Mouse (Mus musculus): ENCODE results near the gene Rrp1. TPM values are rescaled to one million over a fixed set of nuclear protein-coding genes. Genes with fewer than 3 reads are reported as not detected.

The Rrp1 gene
- polyA plus RNA-seq, 1 experiment: 62.0 TPM

GRCm38 (mm10) chr10:78452641-78453040 is 39.8 kb upstream of the Rrp1 start:
- no peaks in the 10 kb centered on the region for H3K27me3 ChIP-seq (ENCODE audit: control insufficient read depth, insufficient read depth, low read length)
- H3K36me3 ChIP-seq (ENCODE audit: control insufficient read depth, insufficient read depth, low read length): peaks cover 2% of the 10 kb centered on the region
- no peak overlapping the region for H3K27ac ChIP-seq (ENCODE audit: insufficient read depth, low read length)
- H3K4me1 ChIP-seq (ENCODE audit: control insufficient read depth, insufficient read depth, insufficient read length): no peaks in the 10 kb centered on the region; the same call in 1 of the 2 replicates
- no peak overlapping the region for H3K4me3 ChIP-seq (ENCODE audit: extremely low read depth, insufficient read depth, insufficient read length)
- 87% methylated on average over 4 of the region's 4 CpGs for WGBS
- no peak for DNase-seq (ENCODE audit: low read depth in 1 of 2, low spot score in 2 of 2)
- TF ChIP-seq POLR2A (IDR thresholded peaks at IDR 0.05; ENCODE audit: low read depth, low read length) (no peak), CTCF (IDR thresholded peaks at IDR 0.05; ENCODE audit: extremely low read depth, insufficient read depth, insufficient read length, insufficient replicate concordance) (no peak)

DNA sequence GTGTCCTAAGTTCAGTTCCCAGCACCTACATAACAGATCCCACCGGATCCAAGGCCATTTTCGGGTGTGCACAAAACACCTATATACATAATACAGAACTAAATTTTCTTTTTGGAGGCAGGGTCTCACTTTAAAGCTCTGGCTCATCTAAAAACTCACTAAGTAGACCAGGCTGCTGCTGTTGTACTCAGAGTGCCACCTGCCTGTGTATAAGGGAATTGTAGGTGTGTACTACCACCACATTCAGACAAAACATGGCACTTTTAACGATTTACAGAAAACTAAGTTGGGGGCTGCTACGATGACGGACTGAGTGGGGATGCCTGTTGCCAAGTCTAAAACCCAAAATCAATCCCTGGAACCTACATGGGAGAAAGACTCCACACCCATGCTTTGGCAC is 37.9 kb upstream of the Rrp1 start:
- Histone ChIP-seq H3K4me1 (ENCODE audit: control insufficient read depth, insufficient read depth, insufficient read length) (no peaks in the 10 kb centered on the region), H3K36me3 (ENCODE audit: control insufficient read depth, insufficient read depth, low read length) (peaks cover 8% of the 10 kb centered on the region), H3K4me3 (ENCODE audit: extremely low read depth, insufficient read depth, insufficient read length) (no peak overlapping the region), H3K27ac (ENCODE audit: insufficient read depth, low read length) (no peak overlapping the region), H3K27me3 (ENCODE audit: control insufficient read depth, insufficient read depth, low read length) (no peaks in the 10 kb centered on the region)
- 91% methylated on average over 5 of the region's 5 CpGs for WGBS
- TF ChIP-seq CTCF (IDR thresholded peaks at IDR 0.05; ENCODE audit: extremely low read depth, insufficient read depth, insufficient read length, insufficient replicate concordance) (no peak), POLR2A (IDR thresholded peaks at IDR 0.05; ENCODE audit: low read depth, low read length) (no peak)
- DNase-seq (ENCODE audit: low read depth in 1 of 2, low spot score in 2 of 2): no peak

- Histone ChIP-seq H3K27me3 (ENCODE audit: control insufficient read depth, insufficient read depth, low read length) (no peaks in the 10 kb centered on the region), H3K27ac (ENCODE audit: insufficient read depth, low read length) (no peak overlapping the region), H3K4me3 (ENCODE audit: extremely low read depth, insufficient read depth, insufficient read length) (no peak overlapping the region), H3K4me1 (ENCODE audit: control insufficient read depth, insufficient read depth, insufficient read length) (no peaks in the 10 kb centered on the region), H3K36me3 (ENCODE audit: control insufficient read depth, insufficient read depth, low read length) (peaks cover 12% of the 10 kb centered on the region)
- TF ChIP-seq POLR2A (IDR thresholded peaks at IDR 0.05; ENCODE audit: low read depth, low read length) (no peak), CTCF (IDR thresholded peaks at IDR 0.05; ENCODE audit: extremely low read depth, insufficient read depth, insufficient read length, insufficient replicate concordance) (no peak)
- no peak for DNase-seq (ENCODE audit: low read depth in 1 of 2, low spot score in 2 of 2)
- 89% methylated on average over 3 of the region's 3 CpGs for WGBS
Observed at GRCm38 (mm10) chr10:78447396-78447795, 34.6 kb upstream of the Rrp1 start.

DNA sequence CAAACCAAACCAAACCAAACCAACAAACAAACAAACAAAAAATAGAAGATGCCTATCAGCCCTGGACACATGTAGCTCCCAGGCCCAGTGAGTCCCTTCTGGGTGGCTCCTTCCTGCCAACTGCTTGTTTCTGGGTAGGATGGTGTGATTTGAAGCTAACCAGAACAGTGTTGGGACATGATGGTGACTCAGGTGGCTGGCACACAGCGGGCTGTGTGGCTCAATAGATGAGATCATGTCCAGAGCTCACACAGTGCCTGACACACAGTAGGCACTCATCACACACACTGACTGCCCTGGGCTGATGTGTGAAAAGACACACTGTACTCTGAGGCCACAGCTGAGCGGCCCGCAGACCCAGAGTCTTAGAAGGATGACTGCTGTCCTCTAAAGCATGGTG is 33.4 kb upstream of the Rrp1 start:
- DNase-seq (ENCODE audit: low read depth in 1 of 2, low spot score in 2 of 2): no peak
- H3K27me3 ChIP-seq (ENCODE audit: control insufficient read depth, insufficient read depth, low read length): no peaks in the 10 kb centered on the region
- H3K4me1 ChIP-seq (ENCODE audit: control insufficient read depth, insufficient read depth, insufficient read length): no peaks in the 10 kb centered on the region
- WGBS: 96% methylated on average over 3 of the region's 3 CpGs
- no peak for TF ChIP-seq POLR2A (IDR thresholded peaks at IDR 0.05; ENCODE audit: low read depth, low read length)
- TF ChIP-seq CTCF (IDR thresholded peaks at IDR 0.05; ENCODE audit: extremely low read depth, insufficient read depth, insufficient read length, insufficient replicate concordance): no peak
- no peak overlapping the region for H3K27ac ChIP-seq (ENCODE audit: insufficient read depth, low read length)
- peaks cover 14% of the 10 kb centered on the region for H3K36me3 ChIP-seq (ENCODE audit: control insufficient read depth, insufficient read depth, low read length)
- H3K4me3 ChIP-seq (ENCODE audit: extremely low read depth, insufficient read depth, insufficient read length): no peak overlapping the region

GRCm38 (mm10) chr10:78442292-78442691 is 29.4 kb upstream of the Rrp1 start:
- Histone ChIP-seq H3K4me3 (ENCODE audit: extremely low read depth, insufficient read depth, insufficient read length) (no peak overlapping the region), H3K4me1 (ENCODE audit: control insufficient read depth, insufficient read depth, insufficient read length) (no peaks in the 10 kb centered on the region), H3K36me3 (ENCODE audit: control insufficient read depth, insufficient read depth, low read length) (peaks cover 9% of the 10 kb centered on the region), H3K27me3 (ENCODE audit: control insufficient read depth, insufficient read depth, low read length) (no peaks in the 10 kb centered on the region), H3K27ac (ENCODE audit: insufficient read depth, low read length) (no peak overlapping the region)
- no peak for DNase-seq (ENCODE audit: low read depth in 1 of 2, low spot score in 2 of 2)
- WGBS: 97% methylated on average over 3 of the region's 3 CpGs
- TF ChIP-seq CTCF (IDR thresholded peaks at IDR 0.05; ENCODE audit: extremely low read depth, insufficient read depth, insufficient read length, insufficient replicate concordance) (no peak), POLR2A (IDR thresholded peaks at IDR 0.05; ENCODE audit: low read depth, low read length) (no peak)

GRCm38 (mm10) chr10:78441606-78442005 is 28.8 kb upstream of the Rrp1 start:
- H3K27ac ChIP-seq (ENCODE audit: insufficient read depth, low read length): no peak overlapping the region
- TF ChIP-seq CTCF (IDR thresholded peaks at IDR 0.05; ENCODE audit: extremely low read depth, insufficient read depth, insufficient read length, insufficient replicate concordance): no peak
- TF ChIP-seq POLR2A (IDR thresholded peaks at IDR 0.05; ENCODE audit: low read depth, low read length): no peak
- 91% methylated on average over 5 of the region's 5 CpGs for WGBS
- DNase-seq (ENCODE audit: low read depth in 1 of 2, low spot score in 2 of 2): no peak
- peaks cover 6% of the 10 kb centered on the region for H3K36me3 ChIP-seq (ENCODE audit: control insufficient read depth, insufficient read depth, low read length)
- H3K27me3 ChIP-seq (ENCODE audit: control insufficient read depth, insufficient read depth, low read length): no peaks in the 10 kb centered on the region
- no peaks in the 10 kb centered on the region for H3K4me1 ChIP-seq (ENCODE audit: control insufficient read depth, insufficient read depth, insufficient read length)
- H3K4me3 ChIP-seq (ENCODE audit: extremely low read depth, insufficient read depth, insufficient read length): no peak overlapping the region

- no peak for DNase-seq (ENCODE audit: low read depth in 1 of 2, low spot score in 2 of 2)
- H3K36me3 ChIP-seq (ENCODE audit: control insufficient read depth, insufficient read depth, low read length): peaks cover 6% of the 10 kb centered on the region; the same call in 1 of the 2 replicates
- no peaks in the 10 kb centered on the region for H3K27me3 ChIP-seq (ENCODE audit: control insufficient read depth, insufficient read depth, low read length)
- 81% methylated on average over 9 of the region's 9 CpGs for WGBS
- no peak for TF ChIP-seq POLR2A (IDR thresholded peaks at IDR 0.05; ENCODE audit: low read depth, low read length)
- peak; percentile 67; the same call in 1 of the 2 replicates for TF ChIP-seq CTCF (IDR thresholded peaks at IDR 0.05; ENCODE audit: extremely low read depth, insufficient read depth, insufficient read length, insufficient replicate concordance)
- H3K4me1 ChIP-seq (ENCODE audit: control insufficient read depth, insufficient read depth, insufficient read length): no peaks in the 10 kb centered on the region
- no peak overlapping the region for H3K27ac ChIP-seq (ENCODE audit: insufficient read depth, low read length)
- no peak overlapping the region for H3K4me3 ChIP-seq (ENCODE audit: extremely low read depth, insufficient read depth, insufficient read length)
Observed at GRCm38 (mm10) chr10:78440812-78441211, 28.0 kb upstream of the Rrp1 start.

Measured in spleen, adult 2 months (tissue).